Mouse (Mus musculus) T-helper 1 cell (primary cell): ENCODE measurements around the gene Pgls.

Experiments
- in situ Hi-C: fragments of 300-600 bp; cut with MboI, MseI; formaldehyde crosslinking; loops from one replicate; pipeline ENCODE4 v1.15.1; 2025; ENCODE audit warnings: high pct_unique_total_duplicates

The Pgls gene

GRCm38 (mm10) chr8:71598375-71598774 is 6.4 kb downstream of the Pgls start:
- in situ Hi-C loops, result no loop called here

- in situ Hi-C loops, result no loop called here
Observed at GRCm38 (mm10) chr8:71598841-71599240, 6.9 kb downstream of the Pgls start.

- in situ Hi-C loops, result loop anchor here (5.0 to 25.0 kb wide), 2 partner anchors 40 to 1760 kb away; partner anchors contain the start of gene Large1
Observed at GRCm38 (mm10) chr8:71601939-71602665, 10.1 kb downstream of the Pgls start.

GRCm38 (mm10) chr8:71602666-71603334 is 10.8 kb downstream of the Pgls start:
- in situ Hi-C loops, result loop anchor here (5.0 to 25.0 kb wide), 2 partner anchors 40 to 1760 kb away; partner anchors contain the start of gene Large1

GRCm38 (mm10) chr8:71604021-71604420 is 12.0 kb downstream of the Pgls start:
- in situ Hi-C loops, result loop anchor here (5.0 to 25.0 kb wide), 2 partner anchors 42 to 1758 kb away; partner anchors contain the start of gene Large1

- in situ Hi-C loops, result loop anchor here (25.0 kb wide), 1 partner anchor 1751 kb away; the partner anchor contains the start of gene Large1
Observed at GRCm38 (mm10) chr8:71610822-71611651, 19.1 kb downstream of the Pgls start, which contains the start of gene Colgalt1. Gene Colgalt1, plus strand, starts transcription at chr8:71610998.

- in situ Hi-C loops, result loop anchor here (25.0 kb wide), 1 partner anchor 1750 kb away; the partner anchor contains the start of gene Large1
Observed at GRCm38 (mm10) chr8:71612141-71612540, 20.2 kb downstream of the Pgls start.

GRCm38 (mm10) chr8:71613418-71613817 is 21.4 kb downstream of the Pgls start:
- in situ Hi-C loops, result loop anchor here (25.0 kb wide), 1 partner anchor 1749 kb away; the partner anchor contains the start of gene Large1

- in situ Hi-C loops, result loop anchor here (25.0 kb wide), 1 partner anchor 1743 kb away; the partner anchor contains the start of gene Large1
Observed at GRCm38 (mm10) chr8:71619786-71620185, 27.8 kb downstream of the Pgls start.

GRCm38 (mm10) chr8:71625088-71625487 is 33.1 kb downstream of the Pgls start:
- in situ Hi-C loops, result no loop called here

GRCm38 (mm10) chr8:71626753-71627152 is 34.8 kb downstream of the Pgls start:
- in situ Hi-C loops, result no loop called here

GRCm38 (mm10) chr8:71627265-71628099 is 35.5 kb downstream of the Pgls start:
- in situ Hi-C loops, result no loop called here

- in situ Hi-C loops, result no loop called here
Observed at GRCm38 (mm10) chr8:71628396-71629095, 36.6 kb downstream of the Pgls start.

GRCm38 (mm10) chr8:71629096-71629697 is 37.2 kb downstream of the Pgls start:
- in situ Hi-C loops, result no loop called here

- in situ Hi-C loops, result no loop called here
Observed at GRCm38 (mm10) chr8:71629781-71630212, 37.8 kb downstream of the Pgls start.

GRCm38 (mm10) chr8:71630761-71631160 is 38.8 kb downstream of the Pgls start:
- in situ Hi-C loops, result no loop called here

- in situ Hi-C loops, result no loop called here
Observed at GRCm38 (mm10) chr8:71631897-71632296, 39.9 kb downstream of the Pgls start.

- in situ Hi-C loops, result no loop called here
Observed at GRCm38 (mm10) chr8:71633164-71633563, 41.2 kb downstream of the Pgls start.

- in situ Hi-C loops, result no loop called here
Observed at GRCm38 (mm10) chr8:71633981-71634667, 42.1 kb downstream of the Pgls start.
